Mouse (Mus musculus) midbrain, embryonic 16.5 days (tissue): ENCODE data around the gene 2310034G01Rik. TPM values are rescaled to one million over a fixed set of nuclear protein-coding genes. Genes with fewer than 3 reads are reported as not detected.
A peak's percentile ranks its signal among the peaks of the same experiment; 100 is the strongest.

Experiments used
- ATAC-seq: fragments of 200-750 bp; cut with Nextera tagmentation; 2 replicates; pipeline ENCODE4 v1.8.0; 2017; ENCODE audit warnings: moderate TSS enrichment
- H3K27ac ChIP-seq: fragments of 300-500 bp; sonication (generic); 2 replicates; pipeline ENCODE4 v1.5.1; 2014; ENCODE audit warnings: mild to moderate bottlenecking, low read length, mixed read lengths
- H3K27me3 ChIP-seq: fragments of 300-500 bp; sonication (generic); 2 replicates; pipeline ENCODE4 v1.6.1; 2014; ENCODE audit warnings: low read depth, low read length, mixed read lengths; ENCODE audit not compliant: control insufficient read depth, insufficient read depth
- H3K36me3 ChIP-seq: fragments of 300-500 bp; sonication (generic); 2 replicates; pipeline ENCODE4 v1.6.1; 2014; ENCODE audit warnings: mild to moderate bottlenecking, low read length, moderate library complexity, mixed read lengths; ENCODE audit not compliant: control insufficient read depth, insufficient read depth
- H3K4me1 ChIP-seq: fragments of 300-500 bp; sonication (generic); 2 replicates; pipeline ENCODE4 v1.6.1; 2014; ENCODE audit warnings: mild to moderate bottlenecking, low read length, mixed read lengths; ENCODE audit not compliant: control insufficient read depth, insufficient read depth
- H3K4me2 ChIP-seq: fragments of 300-500 bp; sonication (generic); 2 replicates; pipeline ENCODE4 v1.6.1; 2014; ENCODE audit warnings: mild to moderate bottlenecking, low read length, mixed read lengths
- H3K4me3 ChIP-seq: fragments of 300-500 bp; sonication (generic); 2 replicates; pipeline ENCODE4 v1.5.1; 2014; ENCODE audit warnings: low read depth, mild to moderate bottlenecking, low read length, moderate library complexity, mixed read lengths
- H3K9ac ChIP-seq: fragments of 300-500 bp; sonication (generic); 2 replicates; pipeline ENCODE4 v1.6.1; 2014; ENCODE audit warnings: low read depth, low read length, mixed read lengths
- H3K9me3 ChIP-seq: fragments of 300-500 bp; sonication (generic); replicated peaks from 2 replicates; pipeline ENCODE4 v1.6.1; 2014; ENCODE audit warnings: mild to moderate bottlenecking, low read length, mixed read lengths; ENCODE audit not compliant: control insufficient read depth, poor library complexity, severe bottlenecking
- WGBS: fragments of 180-500 bp; shearing (Covaris S2); extraction: QIAGEN DNeasy Blood & Tissue Kit; methylation state at CpG from one replicate; pipeline ENCODE4 v1.1.7; 2014; 5-methylcytosine and 5-hydroxymethylcytosine counted together
- polyA plus RNA-seq: library from polyadenylated mRNA; unstranded; fragments of >200 nt; fragmentation: Nextera tagmentation; extraction: Ambion mirVana; gene quantifications from 2 replicates; pipeline ENCODE4 v1.2.1, GENCODE M21; 2015

2310034G01Rik gene
- polyA plus RNA-seq, 1 experiment from 2014 or later = 1.4 TPM

DNA sequence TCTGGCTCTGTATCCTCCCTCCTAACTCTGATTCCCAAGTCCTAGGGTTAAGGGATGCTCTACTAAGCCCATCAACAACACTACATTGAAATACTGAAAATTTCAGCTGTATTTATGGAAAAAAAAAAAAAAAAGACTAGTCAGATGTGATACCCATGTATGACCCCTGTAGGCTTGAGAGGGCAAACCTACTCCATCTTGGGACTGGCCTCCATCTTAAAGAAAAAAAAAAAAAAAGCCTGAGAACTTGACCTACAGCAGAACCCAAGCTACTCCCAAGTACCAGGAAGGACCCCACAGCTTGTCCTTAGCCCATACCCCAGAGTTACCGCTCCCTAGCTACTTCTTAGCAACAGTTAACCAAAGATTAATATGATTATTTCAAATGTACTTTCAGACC is 3.0 kb downstream of the 2310034G01Rik start:
- H3K27ac ChIP-seq = no peak overlapping the region
- H3K4me2 ChIP-seq = no peak overlapping the region
- no peak for ATAC-seq
- WGBS = 100% methylated on average over 1 of the region's 1 CpGs
- no peak overlapping the region for H3K9ac ChIP-seq
- H3K27me3 ChIP-seq = peaks cover 5% of the 10 kb centered on the region; the same call in 1 of the 2 replicates
- no peaks in the 10 kb centered on the region for H3K9me3 ChIP-seq
- peaks cover 18% of the 10 kb centered on the region for H3K4me1 ChIP-seq
- H3K4me3 ChIP-seq = no peak overlapping the region
- H3K36me3 ChIP-seq = no peaks in the 10 kb centered on the region

DNA sequence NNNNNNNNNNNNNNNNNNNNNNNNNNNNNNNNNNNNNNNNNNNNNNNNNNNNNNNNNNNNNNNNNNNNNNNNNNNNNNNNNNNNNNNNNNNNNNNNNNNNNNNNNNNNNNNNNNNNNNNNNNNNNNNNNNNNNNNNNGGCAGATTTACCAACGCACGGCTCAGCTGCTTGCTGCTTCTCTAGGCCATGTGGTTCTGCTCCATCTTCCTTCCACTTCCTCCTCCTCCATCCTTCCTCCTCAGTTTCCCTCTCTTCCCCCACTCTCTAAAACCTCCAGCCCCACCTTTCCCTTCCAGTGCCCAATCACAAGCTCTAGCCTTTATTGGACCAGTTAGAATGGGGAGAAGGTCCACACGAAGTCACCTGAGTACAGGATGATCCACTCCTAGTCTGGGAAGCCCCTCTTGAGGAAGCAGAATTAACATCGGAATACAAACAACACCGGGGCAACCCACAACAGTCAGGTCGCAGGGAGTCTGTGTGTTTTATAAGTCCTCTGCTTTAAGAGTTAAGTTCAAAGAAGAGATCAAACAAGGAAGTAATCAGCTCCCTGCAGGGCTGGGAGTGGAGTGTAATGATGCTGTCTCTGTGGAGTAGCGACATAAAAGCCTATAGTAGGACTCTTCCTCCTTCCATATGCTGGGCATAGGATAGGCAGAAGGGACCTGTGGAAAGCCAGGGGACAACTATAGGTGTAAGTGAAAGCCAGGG is 5.2 kb downstream of the 2310034G01Rik start:
- H3K4me2 ChIP-seq = no peak overlapping the region
- peaks cover 5% of the 10 kb centered on the region; the same call in 1 of the 2 replicates for H3K27me3 ChIP-seq
- H3K27ac ChIP-seq = no peak overlapping the region
- no peak for ATAC-seq
- peaks cover 15% of the 10 kb centered on the region for H3K4me1 ChIP-seq
- no peaks in the 10 kb centered on the region for H3K9me3 ChIP-seq
- no peak overlapping the region for H3K4me3 ChIP-seq
- H3K9ac ChIP-seq = no peak overlapping the region
- no peaks in the 10 kb centered on the region for H3K36me3 ChIP-seq
- WGBS = 23% methylated on average over 7 of the region's 7 CpGs

DNA sequence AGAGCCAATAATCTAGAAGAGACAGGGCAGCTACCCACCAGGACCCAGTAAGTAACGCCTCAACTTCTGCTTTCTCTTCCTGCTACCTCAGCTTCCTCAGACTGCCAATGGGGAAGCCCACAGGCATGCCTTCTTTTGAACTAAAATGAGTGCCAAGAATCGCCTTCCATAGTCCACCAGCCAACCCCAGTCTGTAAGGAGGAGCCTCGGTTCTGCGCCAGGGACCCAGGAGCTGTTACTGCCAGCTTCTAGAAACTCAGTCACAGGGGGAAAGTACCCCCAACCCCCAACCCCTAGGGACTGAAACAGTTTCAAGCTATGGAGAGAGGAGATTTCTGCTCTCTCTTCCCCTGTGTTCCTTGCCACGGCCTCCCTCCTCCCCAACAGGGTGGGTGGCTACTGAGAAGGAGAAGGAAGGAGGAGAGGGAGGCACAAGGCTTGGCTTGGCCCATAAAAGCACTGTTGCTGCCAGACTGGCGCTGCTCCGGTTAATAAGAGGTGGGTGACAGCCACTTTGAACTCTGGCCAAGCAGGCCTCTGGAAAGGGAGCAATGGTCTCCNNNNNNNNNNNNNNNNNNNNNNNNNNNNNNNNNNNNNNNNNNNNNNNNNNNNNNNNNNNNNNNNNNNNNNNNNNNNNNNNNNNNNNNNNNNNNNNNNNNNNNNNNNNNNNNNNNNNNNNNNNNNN is 10.7 kb downstream of the 2310034G01Rik start:
- Histone ChIP-seq H3K9me3 (no peaks in the 10 kb centered on the region), H3K27me3 (peaks cover 3% of the 10 kb centered on the region; the same call in 1 of the 2 replicates), H3K9ac (no peak overlapping the region; the same call in 1 of the 2 replicates), H3K36me3 (no peaks in the 10 kb centered on the region), H3K4me1 (peaks cover 15% of the 10 kb centered on the region), H3K27ac (peak overlapping the region; percentile 67), H3K4me3 (no peak overlapping the region), H3K4me2 (peak overlapping the region; percentile 54)
- WGBS = 77% methylated on average over 6 of the region's 7 CpGs
- peak; percentile 19; the same call in 1 of the 2 replicates for ATAC-seq

DNA sequence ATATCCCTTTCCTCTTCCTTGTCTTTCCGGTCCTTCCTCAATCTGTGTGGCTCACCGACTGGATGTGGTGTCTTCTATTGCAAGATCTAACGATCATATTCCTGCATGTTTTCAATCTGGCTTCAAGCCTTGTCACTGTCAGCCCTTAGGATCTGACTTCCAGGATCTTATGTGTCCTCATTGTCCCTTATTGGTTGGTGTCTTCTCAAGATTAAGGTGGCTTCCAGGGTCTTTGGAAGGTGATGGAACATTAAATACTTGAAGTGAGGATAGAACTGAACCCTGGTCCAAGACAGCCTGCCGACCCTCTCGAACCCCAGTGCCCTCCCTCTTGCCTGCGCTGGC is 11.2 kb downstream of the 2310034G01Rik start:
- peaks cover 3% of the 10 kb centered on the region; the same call in 1 of the 2 replicates for H3K27me3 ChIP-seq
- 53% methylated on average over 6 of the region's 6 CpGs for WGBS
- H3K9ac ChIP-seq = peak overlapping the region; percentile 57; the same call in 1 of the 2 replicates
- H3K4me3 ChIP-seq = peak overlapping the region; percentile 69
- H3K9me3 ChIP-seq = no peaks in the 10 kb centered on the region
- peak; percentile 52; the same call in 1 of the 2 replicates for ATAC-seq
- peak overlapping the region; percentile 54 for H3K4me2 ChIP-seq
- peak overlapping the region; percentile 67 for H3K27ac ChIP-seq
- H3K36me3 ChIP-seq = no peaks in the 10 kb centered on the region
- H3K4me1 ChIP-seq = peaks cover 15% of the 10 kb centered on the region

DNA sequence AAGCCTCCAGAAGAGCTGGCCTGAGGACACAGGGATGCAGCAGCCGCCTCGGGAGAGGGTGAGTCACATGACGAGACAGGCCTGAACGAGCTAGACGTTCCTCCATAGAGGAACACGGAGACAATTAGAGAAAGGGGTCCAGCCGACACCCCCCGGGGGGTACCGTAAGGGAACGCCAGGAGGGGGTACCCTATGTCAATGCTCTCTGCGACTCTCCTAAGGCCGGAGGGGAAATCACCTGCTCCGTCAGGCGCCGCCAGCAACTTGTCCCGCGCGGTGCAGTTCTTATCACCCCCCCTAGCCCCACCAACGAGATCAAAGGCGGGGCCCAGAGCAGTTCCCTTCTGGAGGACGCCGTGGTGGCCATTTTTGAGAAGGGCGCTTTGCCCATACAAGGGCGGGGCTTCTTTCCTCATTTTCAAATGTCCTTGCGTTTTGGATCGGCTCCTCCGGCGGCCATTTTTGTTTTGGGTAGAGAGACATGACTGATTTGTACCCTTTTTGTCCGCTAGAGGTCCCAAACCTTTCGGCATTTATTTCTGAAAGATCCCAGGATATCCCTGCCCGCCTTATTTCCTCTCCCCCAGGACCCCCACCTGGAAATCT is 11.7 kb downstream of the 2310034G01Rik start, which contains the start of gene Cuedc2:
TSS of gene Cuedc2 (minus strand) at position 372 of the 606 bp plus-strand sequence.
- peak; percentile 87 for ATAC-seq
- Histone ChIP-seq H3K27ac (peak within 1 kb of the TSS; percentile 83), H3K9me3 (no peaks in the 10 kb centered on the region), H3K36me3 (no peaks in the 10 kb centered on the region), H3K4me2 (peak within 1 kb of the TSS; percentile 79), H3K4me1 (peaks cover 15% of the 10 kb centered on the region), H3K4me3 (peak within 1 kb of the TSS; percentile 69), H3K9ac (peak within 1 kb of the TSS; percentile 87), H3K27me3 (peaks cover 3% of the 10 kb centered on the region; the same call in 1 of the 2 replicates)
- 1% methylated on average over 31 of the region's 31 CpGs for WGBS

DNA sequence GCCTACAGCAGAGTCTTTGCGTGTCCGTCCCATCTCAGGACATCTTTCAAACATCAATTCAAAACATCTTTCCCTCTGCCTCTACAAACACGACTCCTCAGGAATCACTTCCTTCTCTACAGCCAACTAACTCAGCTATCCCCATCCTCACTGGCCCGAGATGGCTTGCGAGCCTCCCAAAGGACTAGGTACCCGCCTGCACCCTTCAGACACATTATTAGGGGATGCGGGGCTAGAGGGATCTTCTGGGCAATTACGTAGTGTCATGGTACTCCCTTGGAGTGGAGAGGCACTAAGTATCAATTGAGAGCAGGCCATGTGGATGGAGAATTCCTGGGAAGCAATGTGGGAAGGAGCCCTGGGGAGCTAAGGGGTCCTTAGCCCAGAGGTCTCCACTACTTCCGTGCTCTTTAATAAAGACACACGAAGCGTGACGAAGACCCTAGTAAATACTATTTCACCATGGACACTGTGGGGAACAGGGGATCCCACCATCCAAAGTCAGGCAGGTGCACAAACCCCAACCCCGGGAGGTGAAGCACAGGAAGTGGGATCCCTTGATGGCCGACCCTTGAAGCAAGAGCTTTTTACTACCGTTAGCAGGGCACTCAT is 12.3 kb downstream of the 2310034G01Rik start:
- Histone ChIP-seq H3K4me2 (peak overlapping the region; percentile 79), H3K27ac (peak overlapping the region; percentile 83), H3K9me3 (no peaks in the 10 kb centered on the region), H3K27me3 (peaks cover 3% of the 10 kb centered on the region; the same call in 1 of the 2 replicates), H3K36me3 (no peaks in the 10 kb centered on the region), H3K4me3 (peak overlapping the region; percentile 69), H3K4me1 (peaks cover 15% of the 10 kb centered on the region), H3K9ac (peak overlapping the region; percentile 87)
- 24% methylated on average over 15 of the region's 15 CpGs for WGBS
- ATAC-seq = no peak

DNA sequence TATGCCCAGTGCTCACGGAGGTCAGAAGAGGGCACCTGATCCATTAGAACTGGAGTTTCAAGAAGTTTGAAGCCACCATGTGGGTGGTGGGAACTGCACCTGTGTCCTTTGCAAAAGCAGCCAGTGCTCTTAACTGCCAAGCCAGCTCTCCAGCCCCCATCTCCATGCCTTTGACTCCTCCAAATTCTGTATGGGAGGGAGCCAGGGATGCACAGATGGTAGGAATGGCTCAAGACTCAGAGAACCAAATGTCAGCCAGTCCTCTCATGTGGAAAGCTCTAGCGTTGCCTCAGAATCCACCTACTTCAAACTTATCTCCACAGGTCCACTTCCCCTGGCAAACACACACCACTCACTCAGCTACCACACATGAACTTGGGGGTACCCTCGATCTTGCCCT is 16.2 kb downstream of the 2310034G01Rik start:
- Histone ChIP-seq H3K4me1 (peaks cover 22% of the 10 kb centered on the region), H3K27ac (no peak overlapping the region), H3K4me3 (no peak overlapping the region), H3K4me2 (no peak overlapping the region), H3K36me3 (peaks cover 15% of the 10 kb centered on the region), H3K27me3 (no peaks in the 10 kb centered on the region), H3K9ac (no peak overlapping the region), H3K9me3 (no peaks in the 10 kb centered on the region)
- 89% methylated on average over 3 of the region's 3 CpGs for WGBS
- no peak for ATAC-seq

DNA sequence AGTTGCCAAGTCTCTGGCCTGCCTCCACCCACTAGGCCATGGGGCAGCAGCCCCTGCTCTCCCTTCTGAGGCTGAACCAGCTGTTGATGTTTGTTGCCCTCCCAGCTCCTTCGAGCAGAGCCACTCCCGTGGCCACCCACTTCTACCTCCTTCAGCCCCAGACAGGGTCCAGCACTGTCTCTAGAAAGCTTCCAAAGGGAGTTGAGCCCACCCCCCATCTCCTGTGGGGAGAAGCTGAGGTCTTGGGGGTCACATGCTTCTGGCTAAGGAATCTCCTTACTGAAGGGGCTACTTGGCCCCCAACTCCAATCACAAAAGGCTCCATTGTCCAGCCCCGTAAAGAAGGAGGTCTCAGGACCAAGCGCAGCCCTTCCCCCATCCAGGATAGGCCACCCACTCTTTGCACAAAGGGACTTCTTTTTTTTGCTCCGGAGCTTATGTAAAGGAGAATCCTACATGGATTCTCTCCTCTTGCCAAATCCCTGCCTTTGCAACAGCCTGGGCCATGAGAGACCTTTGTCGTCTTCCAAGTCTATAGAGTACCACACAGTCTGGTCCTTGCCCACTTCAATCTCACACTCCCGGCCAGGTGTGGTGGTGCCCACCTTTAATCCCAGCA is 17.3 kb downstream of the 2310034G01Rik start:
- Histone ChIP-seq H3K27ac (no peak overlapping the region), H3K36me3 (peaks cover 15% of the 10 kb centered on the region), H3K27me3 (no peaks in the 10 kb centered on the region), H3K9me3 (no peaks in the 10 kb centered on the region), H3K4me1 (peaks cover 21% of the 10 kb centered on the region), H3K4me2 (no peak overlapping the region), H3K4me3 (no peak overlapping the region), H3K9ac (no peak overlapping the region)
- WGBS = 35% methylated on average over 7 of the region's 7 CpGs
- no peak for ATAC-seq
